Mouse (Mus musculus): ENCODE data around the gene Eef1akmt1. TPM values are rescaled to one million over a fixed set of nuclear protein-coding genes. Genes with fewer than 3 reads are reported as not detected.

Eef1akmt1 gene
- total and polyA plus RNA-seq, 3 experiments: 40.6 to 51.0 TPM; not detected in 1

DNA sequence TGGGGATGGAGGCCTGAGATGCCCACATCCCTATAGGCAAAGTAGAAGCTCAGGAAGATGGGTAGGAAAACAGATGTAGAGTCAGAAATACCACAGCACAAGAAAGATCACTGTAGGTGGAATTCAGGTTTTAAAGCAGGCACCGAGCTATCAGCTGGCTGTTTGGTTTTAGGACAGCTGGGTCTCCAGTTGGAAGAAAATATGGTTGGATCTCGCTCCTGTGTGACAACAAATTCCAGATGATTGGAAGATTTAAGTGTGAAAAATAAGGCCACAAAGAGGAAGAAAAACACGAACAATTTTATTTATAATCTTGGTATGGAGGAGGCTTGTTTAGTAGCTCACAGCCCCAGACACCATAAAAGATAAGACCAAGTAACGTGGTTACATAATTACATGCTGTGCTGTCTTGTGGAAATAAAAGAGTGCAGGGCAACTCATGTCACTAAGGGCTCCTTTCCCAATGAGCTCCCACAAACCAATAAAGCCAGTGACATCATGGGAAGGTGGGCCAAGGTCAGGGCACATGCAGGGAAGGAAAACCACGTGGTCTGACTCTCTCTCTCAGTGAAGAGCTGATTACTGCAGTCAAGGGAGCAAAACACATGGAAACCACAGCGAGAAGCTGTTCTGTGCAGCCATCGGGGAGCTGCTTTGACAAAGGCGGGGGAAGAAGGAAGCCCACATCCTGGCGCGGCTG lies 42.2 kb downstream of the Eef1akmt1 start (continued):
- TF ChIP-seq MYB (IDR thresholded peaks at IDR 0.05; ENCODE audit: low read depth, low read length) (no peak), ETS1 (IDR thresholded peaks at IDR 0.05; ENCODE audit: low read depth, low read length) (no peak), UBTF (IDR thresholded peaks at IDR 0.05; ENCODE audit: borderline replicate concordance, insufficient read depth, low read depth, low read length) (no peak), TBP (IDR thresholded peaks at IDR 0.05; ENCODE audit: low read depth, low read length) (0 out of 2 replicates have a peak, but pooled peaks have one; percentile 28), ZKSCAN1 (IDR thresholded peaks at IDR 0.05; ENCODE audit: low read depth, low read length) (no peak), NRF1 (IDR thresholded peaks at IDR 0.05; ENCODE audit: insufficient read depth, low read depth, low read length, poor library complexity, severe bottlenecking) (no peak), RCOR1 (IDR thresholded peaks at IDR 0.05; ENCODE audit: low read depth, low read length) (no peak), MAZ (IDR thresholded peaks at IDR 0.05; ENCODE audit: low read depth, low read length) (no peak), JUND (IDR thresholded peaks at IDR 0.05; ENCODE audit: low read depth, low read length) (no peak), GATA1 (IDR thresholded peaks at IDR 0.05; ENCODE audit: low read depth, low read length) (no peak), POLR2AphosphoS5 (IDR thresholded peaks at IDR 0.05; ENCODE audit: borderline replicate concordance, low read depth, low read length) (no peak), USF1 (IDR thresholded peaks at IDR 0.05; ENCODE audit: low read depth, low read length) (peak; percentile 74), NELFE (IDR thresholded peaks at IDR 0.05; ENCODE audit: low read depth, low read length) (no peak), TAL1 (IDR thresholded peaks at IDR 0.05; ENCODE audit: low read length) (no peak), SMC3 (IDR thresholded peaks at IDR 0.05; ENCODE audit: low read depth, low read length) (no peak), USF2 (IDR thresholded peaks at IDR 0.05; ENCODE audit: borderline replicate concordance in 1 of 2, insufficient read depth in 1 of 2, low read depth in 1 of 2, low read length in 2 of 2) (no peak), HCFC1 (IDR thresholded peaks at IDR 0.05; ENCODE audit: low read depth, low read length) (no peak), CHD1 (IDR thresholded peaks at IDR 0.05; ENCODE audit: low read depth, low read length) (no peak), GABPA (IDR thresholded peaks at IDR 0.05; ENCODE audit: low read depth, low read length) (no peak), SIN3A (IDR thresholded peaks at IDR 0.05; ENCODE audit: low read length) (no peak; the same call in 1 of the 2 replicates), EP300 (IDR thresholded peaks at IDR 0.05; ENCODE audit: low read depth in 1 of 2, low read length in 2 of 2) (no peak), POLR2A (IDR thresholded peaks at IDR 0.05; ENCODE audit: control insufficient read depth in 1 of 2, insufficient read depth in 1 of 2, low read depth in 1 of 2, low read length in 2 of 2, poor library complexity in 1 of 2) (no peak), MAX (IDR thresholded peaks at IDR 0.05; ENCODE audit: low read length) (peak; percentile 97)

DNA sequence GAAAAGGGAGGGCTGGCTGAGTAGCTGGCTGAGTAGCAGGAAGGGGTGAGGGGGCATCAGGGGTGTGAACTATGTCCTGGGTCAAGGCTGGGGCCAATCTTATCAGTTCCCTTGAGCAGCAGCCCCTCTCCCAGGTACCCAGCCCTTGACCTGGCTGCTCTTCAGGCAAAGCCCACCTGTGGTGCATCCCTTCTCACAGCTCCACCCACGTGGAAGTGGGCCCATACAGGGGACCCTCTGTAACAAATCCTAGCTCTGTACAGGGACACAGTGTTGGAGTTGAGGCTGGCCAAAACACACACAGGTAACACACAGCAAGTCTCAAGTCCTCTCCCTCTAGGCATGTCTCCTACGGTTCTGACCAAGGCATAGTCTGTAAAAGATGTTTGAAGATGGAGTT lies 43.8 kb downstream of the Eef1akmt1 start:
- Histone ChIP-seq H3K27ac (ENCODE audit: control insufficient read depth, low read depth, low read length) (no peak overlapping the region), H3K79me2 (ENCODE audit: control insufficient read depth, insufficient read depth, low read length, poor library complexity) (no peaks in the 10 kb centered on the region), H3K27me3 (ENCODE audit: control insufficient read depth in 1 of 2, insufficient read depth in 2 of 2, low read length in 2 of 2) (peaks cover 4 to 5% of the 10 kb centered on the region in 2 experiments; a peak in 1 of 4 replicates), H3K4me3 (ENCODE audit: control insufficient read depth in 1 of 2, insufficient read depth in 1 of 2, low read depth in 2 of 2, low read length in 2 of 2) (no peak overlapping the region), H3K36me3 (ENCODE audit: control insufficient read depth in 1 of 2, insufficient read depth in 2 of 2, low read length in 2 of 2) (peaks cover 0 to 7% of the 10 kb centered on the region in 2 experiments; a peak in 2 of 4 replicates), H3K9me3 (replicated peaks; ENCODE audit: insufficient read depth, low read length) (no peaks in the 10 kb centered on the region), H3K4me1 (ENCODE audit: control insufficient read depth in 1 of 2, insufficient read depth in 2 of 2, low read length in 2 of 2) (peaks cover 2 to 23% of the 10 kb centered on the region in 2 experiments; a peak in 3 of 4 replicates), H3K9ac (ENCODE audit: control insufficient read depth, low read depth, low read length, poor library complexity, severe bottlenecking) (no peak overlapping the region)
- TF ChIP-seq GABPA (IDR thresholded peaks at IDR 0.05; ENCODE audit: low read depth, low read length) (no peak), SMC3 (IDR thresholded peaks at IDR 0.05; ENCODE audit: low read depth, low read length) (no peak), TCF12 (IDR thresholded peaks at IDR 0.05; ENCODE audit: low read depth, low read length) (no peak), POLR2AphosphoS2 (IDR thresholded peaks at IDR 0.05; ENCODE audit: low read length) (no peak), MAX (IDR thresholded peaks at IDR 0.05; ENCODE audit: low read length) (no peak), HCFC1 (IDR thresholded peaks at IDR 0.05; ENCODE audit: low read depth, low read length) (no peak), MAFK (IDR thresholded peaks at IDR 0.05; ENCODE audit: borderline replicate concordance, low read depth, low read length) (no peak), USF2 (IDR thresholded peaks at IDR 0.05; ENCODE audit: borderline replicate concordance in 1 of 2, insufficient read depth in 1 of 2, low read depth in 1 of 2, low read length in 2 of 2) (no peak)
- no peak for DNase-seq (ENCODE audit: low read depth, low spot score)
